33 mouse cellular contexts compared by ENCODE assay signal in genomic region chr14:30880251-30880650, GRCm38 (mm10). TPM values are rescaled to one million over a fixed set of nuclear protein-coding genes. Genes with fewer than 3 reads are reported as not detected.
DNase-seq lines count a peak whose midpoint lies in the region; ATAC-seq and TF ChIP-seq lines count a peak whose summit lies in the region.
"Had no signal": no experiment of that assay in that cellular context is flagged by ENCODE, and none has a peak within 500 bp of the region (broad histone marks: within the 10 kb centered on the region; RNA-seq: fewer than 3 reads in every experiment).

No protein-coding gene starts in this region.

- H3K36me3 ChIP-seq in heart, embryonic 12.5 days, result peaks cover 12% of the 10 kb centered on the region
- H3K36me3 ChIP-seq in lung, postnatal 0 days (ENCODE audit: insufficient read depth, low read length), result no peaks in the 10 kb centered on the region
- H3K36me3 ChIP-seq in stomach, postnatal 0 days (ENCODE audit: control insufficient read depth, insufficient read depth, low read length), result no peaks in the 10 kb centered on the region
- H3K36me3 ChIP-seq: stomach, embryonic 15.5 days had no signal

- 75% methylated on average over 8 of the region's 8 CpGs for WGBS in heart, embryonic 12.5 days
- WGBS in lung, postnatal 0 days, result 72% methylated on average over 8 of the region's 8 CpGs
- WGBS in stomach, postnatal 0 days, result 63% methylated on average over 8 of the region's 8 CpGs

- peak overlapping the region; percentile 97 for H3K27ac ChIP-seq in gastrocnemius, adult 2 months
- no peak overlapping the region for H3K27ac ChIP-seq in heart, embryonic 12.5 days (ENCODE audit: poor library complexity, severe bottlenecking)
- H3K27ac ChIP-seq in lung, postnatal 0 days (ENCODE audit: low read length), result 0 out of 2 replicates have a peak overlapping the region, but pooled peaks have one; percentile 51
- H3K27ac ChIP-seq in stomach, postnatal 0 days (replicated peaks), result no peak overlapping the region; the same call in 1 of the 2 replicates
- H3K27ac ChIP-seq: forebrain, embryonic 12.5 days; neural tube, embryonic 15.5 days had no signal

- ATAC-seq in heart, embryonic 12.5 days (ENCODE audit: insufficient number of reproducible peaks, low FRiP score), result no peak
- ATAC-seq in lung, postnatal 0 days, result no peak
- ATAC-seq in stomach, postnatal 0 days (ENCODE audit: low FRiP score, low TSS enrichment), result no peak
- ATAC-seq: liver, postnatal 0 days; Patski had no signal

- peak overlapping the region; percentile 73 for H3K4me3 ChIP-seq in gastrocnemius, adult 2 months
- H3K4me3 ChIP-seq in heart, embryonic 12.5 days, result no peak overlapping the region
- H3K4me3 ChIP-seq in lung, postnatal 0 days (ENCODE audit: low read depth, low read length), result no peak overlapping the region
- H3K4me3 ChIP-seq in stomach, postnatal 0 days (ENCODE audit: low read depth, low read length), result no peak overlapping the region; the same call in 1 of the 2 replicates
- H3K4me3 ChIP-seq: embryonic facial prominence, embryonic 12.5 days; erythroblast, embryonic 14.5 days; forebrain, embryonic 12.5 days; layer of hippocampus, adult 2 months; megakaryocyte, embryonic 14.5 days; neural tube, embryonic 15.5 days; stomach, embryonic 15.5 days had no signal

- no peak overlapping the region for H3K9ac ChIP-seq in heart, embryonic 12.5 days
- no peak overlapping the region for H3K9ac ChIP-seq in lung, postnatal 0 days (replicated peaks; ENCODE audit: low read depth)
- peak overlapping the region; percentile 35; the same call in 1 of the 2 replicates for H3K9ac ChIP-seq in stomach, postnatal 0 days (ENCODE audit: low read length)
- H3K9ac ChIP-seq: embryonic facial prominence, embryonic 12.5 days; forebrain, embryonic 12.5 days; neural tube, embryonic 15.5 days; stomach, embryonic 15.5 days had no signal

- no peaks in the 10 kb centered on the region for H3K9me3 ChIP-seq in heart, embryonic 12.5 days (replicated peaks)
- H3K9me3 ChIP-seq in lung, postnatal 0 days (ENCODE audit: low read length), result no peaks in the 10 kb centered on the region
- no peaks in the 10 kb centered on the region for H3K9me3 ChIP-seq in stomach, postnatal 0 days (ENCODE audit: control insufficient read depth, low read length)
- H3K9me3 ChIP-seq: embryonic facial prominence, embryonic 12.5 days; forebrain, embryonic 12.5 days; G1E; megakaryocyte, embryonic 14.5 days; neural tube, embryonic 15.5 days; stomach, embryonic 15.5 days had no signal

- no peak for TF ChIP-seq CTCF in gastrocnemius, adult 2 months (IDR thresholded peaks at IDR 0.05)
- no peak for TF ChIP-seq CTCF in lung, postnatal 0 days (IDR thresholded peaks at IDR 0.05)
- TF ChIP-seq CTCF in stomach, postnatal 0 days (IDR thresholded peaks at IDR 0.05; ENCODE audit: low read depth), result no peak

- peaks cover 32% of the 10 kb centered on the region for H3K4me1 ChIP-seq in heart, embryonic 12.5 days (replicated peaks)
- peaks cover 13% of the 10 kb centered on the region; the same call in 1 of the 2 replicates for H3K4me1 ChIP-seq in lung, postnatal 0 days (ENCODE audit: insufficient read depth, low read depth, low read length)
- no peaks in the 10 kb centered on the region for H3K4me1 ChIP-seq in stomach, postnatal 0 days (replicated peaks; ENCODE audit: control insufficient read depth, insufficient read depth)
- H3K4me1 ChIP-seq: forebrain, embryonic 12.5 days; neural tube, embryonic 15.5 days had no signal

- intact Hi-C loops in gastrocnemius, adult 2 months (cut with DNase I), result loop anchor here (1.0 to 5.0 kb wide), 3 partner anchors 13 to 183 kb away; no protein-coding TSS in a partner anchor
- intact Hi-C loops in heart, postnatal 10 days (cut with DNase I), result loop anchor here (5.0 kb wide), 2 partner anchors 62 to 163 kb away; partner anchors contain the start of gene Itih1

- H3K27me3 ChIP-seq in heart, embryonic 12.5 days (replicated peaks), result no peaks in the 10 kb centered on the region
- no peaks in the 10 kb centered on the region for H3K27me3 ChIP-seq in lung, postnatal 0 days (replicated peaks; ENCODE audit: insufficient read depth, low read length)
- H3K27me3 ChIP-seq in stomach, postnatal 0 days (ENCODE audit: control insufficient read depth, insufficient read depth, low read length), result no peaks in the 10 kb centered on the region
- H3K27me3 ChIP-seq: embryonic facial prominence, embryonic 12.5 days; forebrain, embryonic 12.5 days; neural tube, embryonic 15.5 days; Patski; stomach, embryonic 15.5 days had no signal

- H3K4me2 ChIP-seq in heart, embryonic 12.5 days, result 0 out of 2 replicates have a peak overlapping the region, but pooled peaks have one; percentile 3
- 0 out of 2 replicates have a peak overlapping the region, but pooled peaks have one; percentile 8 for H3K4me2 ChIP-seq in lung, postnatal 0 days (replicated peaks; ENCODE audit: low read depth, low read length)
- peak overlapping the region; percentile 39; the same call in 1 of the 2 replicates for H3K4me2 ChIP-seq in stomach, postnatal 0 days (replicated peaks; ENCODE audit: low read depth)
- H3K4me2 ChIP-seq: embryonic facial prominence, embryonic 12.5 days; forebrain, embryonic 12.5 days; liver, embryonic 11.5 days; neural tube, embryonic 15.5 days; stomach, embryonic 15.5 days had no signal

- peak; percentile 60 for DNase-seq in gastrocnemius, adult 2 months
- no peak for DNase-seq in gastrocnemius, adult 8-10 months (ENCODE audit: low spot score in 2 of 2)
- DNase-seq in heart, postnatal 10 days, result no peak
- DNase-seq in lung, postnatal 0 days (ENCODE audit: low spot score), result no peak
- DNase-seq in lung, postnatal 14 days, result no peak
- DNase-seq in stomach, postnatal 0 days (ENCODE audit: low spot score), result no peak
- no peak for DNase-seq in layer of hippocampus, adult 11-12 months (ENCODE audit: low spot score)
- DNase-seq: adrenal gland, adult 2 months; cerebellum, adult 11-12 months; cerebellum, postnatal 10 days; kidney, adult 2 months; kidney, postnatal 14 days; liver, postnatal 0 days; lung, postnatal 10 days; midbrain, embryonic 14.5 days; right cerebral cortex, adult 18-20 months; right cerebral cortex, postnatal 4 days; thymus, adult 18-20 months; thymus, postnatal 36 days had no signal

- TF ChIP-seq EP300 in lung, postnatal 0 days (IDR thresholded peaks at IDR 0.05), result no peak
- no peak for TF ChIP-seq EP300 in stomach, postnatal 0 days (optimal IDR thresholded peaks at IDR 0.05)

RNA-seq across cellular contexts. Expression of gene Mustn1, which starts 1.3 kb away (rescaled TPM):
- 10 to 100 TPM; 53.6 to 65.4 TPM for total RNA-seq in gastrocnemius, adult 2 months (2021)
- 100 to 1,000 TPM in 1 of 4 experiments, 10 to 100 TPM in 3; 54.5 to 111 (median 61.6) TPM for total RNA-seq in gastrocnemius, adult 8-10 months (2022)
- polyA plus RNA-seq in heart, embryonic 12.5 days (2016; fragmentation: Nextera tagmentation; extraction: Ambion mirVana), result 2.3 and 2.6 TPM in 2 replicates
- total RNA-seq in heart, postnatal 10 days (2021), result 10 to 100 TPM; 12.7 to 13.8 TPM
- 30.5 and 36.6 TPM in 2 replicates for polyA plus RNA-seq in lung, postnatal 0 days (2015; fragmentation: Nextera tagmentation; extraction: Ambion mirVana)
- polyA plus RNA-seq in stomach, postnatal 0 days (2015; fragmentation: Nextera tagmentation; extraction: Ambion mirVana), result 29.2 and 32.3 TPM in 2 replicates

RNA-seq across cellular contexts. Expression of gene Itih4, which starts 6.0 kb away (rescaled TPM):
- under 1 TPM; 0.11 to 0.13 TPM for total RNA-seq in gastrocnemius, adult 2 months (2021)
- total RNA-seq in gastrocnemius, adult 8-10 months (2022), result under 1 TPM in 1 of 4 experiments, not detected in 3; 0.48 TPM
- 0.17 TPM in 1 of 2 replicates, not detected in the other for polyA plus RNA-seq in heart, embryonic 12.5 days (2016; fragmentation: Nextera tagmentation; extraction: Ambion mirVana)
- total RNA-seq in heart, postnatal 10 days (2021), result 1 to 10 TPM; 3.2 to 4.4 TPM
- polyA plus RNA-seq in lung, postnatal 0 days (2015; fragmentation: Nextera tagmentation; extraction: Ambion mirVana), result 6.7 and 7.9 TPM in 2 replicates
- polyA plus RNA-seq in stomach, postnatal 0 days (2015; fragmentation: Nextera tagmentation; extraction: Ambion mirVana), result 1.2 and 2.4 TPM in 2 replicates
- total RNA-seq: layer of hippocampus, postnatal 25 days had no signal
- polyA plus RNA-seq: embryonic facial prominence, embryonic 12.5 days; forebrain, embryonic 12.5 days; G1E; hindbrain, embryonic 11.5 days; limb, embryonic 11.5 days; midbrain, embryonic 14.5 days had no signal

RNA-seq across cellular contexts. Expression of gene Itih3, which starts 43.3 kb away (rescaled TPM):
- under 1 TPM; 0.10 to 0.25 TPM for total RNA-seq in gastrocnemius, adult 2 months (2021)
- total RNA-seq in gastrocnemius, adult 8-10 months (2022), result under 1 TPM in 3 of 4 experiments, not detected in 1; 0.15 to 0.51 (median 0.40) TPM
- polyA plus RNA-seq in heart, embryonic 12.5 days (2016; fragmentation: Nextera tagmentation; extraction: Ambion mirVana), result 1.4 and 2.2 TPM in 2 replicates
- total RNA-seq in heart, postnatal 10 days (2021), result under 1 TPM; 0.64 to 0.89 TPM
- 2.2 and 2.5 TPM in 2 replicates for polyA plus RNA-seq in lung, postnatal 0 days (2015; fragmentation: Nextera tagmentation; extraction: Ambion mirVana)
- polyA plus RNA-seq in stomach, postnatal 0 days (2015; fragmentation: Nextera tagmentation; extraction: Ambion mirVana), result 2.1 and 5.1 TPM in 2 replicates
- total RNA-seq: G1E had no signal
- polyA plus RNA-seq: G1E; hindbrain, embryonic 11.5 days had no signal

RNA-seq across cellular contexts. Expression of gene Tmem110, which starts 54.9 kb away (rescaled TPM):
- 10 to 100 TPM in 1 of 2 experiments, 1 to 10 TPM in 1; 6.2 to 12.6 TPM for total RNA-seq in gastrocnemius, adult 2 months (2021)
- 10 to 100 TPM in 1 of 4 experiments, 1 to 10 TPM in 3; 6.3 to 10.6 (median 7.2) TPM for total RNA-seq in gastrocnemius, adult 8-10 months (2022)
- polyA plus RNA-seq in heart, embryonic 12.5 days (2016; fragmentation: Nextera tagmentation; extraction: Ambion mirVana), result 19.1 and 21.1 TPM in 2 replicates
- total RNA-seq in heart, postnatal 10 days (2021), result 10 to 100 TPM; 10.0 to 13.2 TPM
- polyA plus RNA-seq in lung, postnatal 0 days (2015; fragmentation: Nextera tagmentation; extraction: Ambion mirVana), result 41.7 and 44.7 TPM in 2 replicates
- polyA plus RNA-seq in stomach, postnatal 0 days (2015; fragmentation: Nextera tagmentation; extraction: Ambion mirVana), result 22.2 and 24.0 TPM in 2 replicates

Comparison
In these comparisons a context has a peak if more than half of its experiments do, and no peak if none do; other contexts are left out.
1. H3K27ac ChIP-seq: peak in gastrocnemius, adult 2 months (single experiment) and lung, postnatal 0 days (single experiment); none in heart, embryonic 12.5 days (single experiment) and stomach, postnatal 0 days (single experiment).
2. Peak in every context shown above with its lines, with median percentiles within 50 percentile points of each other: H3K4me2 ChIP-seq.